30 mouse cellular contexts compared by ENCODE assay signal in the genomic region with DNA sequence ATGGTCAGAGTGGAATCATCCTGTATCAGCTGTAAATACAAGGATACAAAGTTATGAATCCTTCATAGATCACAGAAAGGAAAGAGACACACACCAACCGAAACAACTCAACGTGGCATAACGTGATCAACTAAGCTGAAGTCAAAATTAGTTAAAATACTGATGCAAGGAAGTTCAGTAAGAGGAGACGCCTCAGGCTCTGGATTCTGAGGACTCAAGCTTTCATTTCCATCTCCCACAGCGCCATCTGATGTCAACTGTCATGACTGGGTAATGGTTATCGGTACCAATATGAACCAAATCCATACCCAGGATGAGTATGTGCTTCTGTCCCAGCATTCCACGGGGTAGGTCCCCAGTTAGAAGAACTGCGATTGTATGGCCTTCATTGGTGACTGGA.
"Had no signal": no experiment of that assay in that cellular context is flagged by ENCODE, and none has a peak within 500 bp of the region (broad histone marks: within the 10 kb centered on the region; RNA-seq: fewer than 3 reads in every experiment).

No protein-coding gene starts in this region.

- H3K4me3 ChIP-seq: limb, embryonic 10.5 days; limb, embryonic 12.5 days; limb, embryonic 13.5 days; limb, embryonic 15.5 days; liver, embryonic 12.5 days; liver, embryonic 13.5 days; liver, embryonic 15.5 days; lung, embryonic 15.5 days; megakaryocyte, embryonic 14.5 days; midbrain, embryonic 12.5 days; midbrain, embryonic 13.5 days; midbrain, embryonic 15.5 days; myocyte; neural tube, embryonic 12.5 days had no signal

- H3K27me3 ChIP-seq: limb, embryonic 12.5 days; limb, embryonic 13.5 days; limb, embryonic 15.5 days; liver, embryonic 12.5 days; liver, embryonic 13.5 days; liver, embryonic 15.5 days; lung, embryonic 15.5 days; megakaryocyte, embryonic 14.5 days; midbrain, embryonic 12.5 days; midbrain, embryonic 13.5 days; midbrain, embryonic 15.5 days; neural tube, embryonic 12.5 days had no signal

- H3K4me2 ChIP-seq: limb, embryonic 12.5 days; limb, embryonic 13.5 days; limb, embryonic 15.5 days; liver, embryonic 11.5 days; liver, embryonic 12.5 days; liver, embryonic 13.5 days; liver, embryonic 15.5 days; lung, embryonic 14.5 days; lung, embryonic 15.5 days; midbrain, embryonic 12.5 days; midbrain, embryonic 13.5 days; midbrain, embryonic 15.5 days; neural tube, embryonic 12.5 days had no signal

- DNase-seq: left cerebral cortex, postnatal 4 days; liver; liver, embryonic 13.5 days; liver, postnatal 0 days; lung, adult 18-20 months; lung, adult 2 months; lung, embryonic 14.5 days; lung, postnatal 10 days; lung, postnatal 14 days; lung, postnatal 36 days; lung, postnatal 4 days; midbrain, embryonic 14.5 days had no signal

- H3K4me1 ChIP-seq: limb, embryonic 10.5 days; limb, embryonic 15.5 days; liver, embryonic 12.5 days; liver, embryonic 13.5 days; liver, embryonic 15.5 days; lung, embryonic 15.5 days; megakaryocyte, embryonic 14.5 days; midbrain, embryonic 12.5 days; midbrain, embryonic 13.5 days; midbrain, embryonic 15.5 days had no signal

- H3K36me3 ChIP-seq: liver, embryonic 15.5 days had no signal

- H3K9ac ChIP-seq: limb, embryonic 12.5 days; limb, embryonic 13.5 days; limb, embryonic 15.5 days; liver, embryonic 12.5 days; liver, embryonic 13.5 days; liver, embryonic 14.5 days; liver, embryonic 15.5 days; liver, postnatal 0 days; lung, embryonic 14.5 days; lung, embryonic 15.5 days; midbrain, embryonic 12.5 days; midbrain, embryonic 13.5 days; midbrain, embryonic 15.5 days; neural tube, embryonic 12.5 days had no signal

- ATAC-seq: liver, embryonic 12.5 days; liver, postnatal 0 days; lung, postnatal 0 days; midbrain, embryonic 13.5 days; midbrain, embryonic 15.5 days; midbrain, embryonic 16.5 days had no signal

- H3K27ac ChIP-seq: limb, embryonic 10.5 days; limb, embryonic 12.5 days; limb, embryonic 13.5 days; limb, embryonic 15.5 days; liver, embryonic 12.5 days; liver, embryonic 13.5 days; liver, embryonic 14.5 days; liver, embryonic 15.5 days; lung, embryonic 15.5 days; macrophage; midbrain, embryonic 12.5 days; midbrain, embryonic 13.5 days; midbrain, embryonic 15.5 days; neural tube, embryonic 12.5 days had no signal

- H3K9me3 ChIP-seq: limb, embryonic 10.5 days; limb, embryonic 12.5 days; limb, embryonic 13.5 days; limb, embryonic 15.5 days; liver, embryonic 12.5 days; liver, embryonic 13.5 days; liver, embryonic 15.5 days; lung, embryonic 15.5 days; midbrain, embryonic 12.5 days; midbrain, embryonic 13.5 days; midbrain, embryonic 15.5 days; neural tube, embryonic 12.5 days had no signal
